Mouse (Mus musculus) small intestine, adult 2 months (tissue): Measurements from ENCODE around the gene Ccdc78.
"Not testable (repeated sequence)": the region's sequence is repeated elsewhere in the genome, so short reads cannot be mapped to it uniquely, and the experiment has no call there.

Experiments used
- CTCF ChIP-seq: fragments of 200-500 bp; IDR thresholded peaks from 2 replicates; pipeline ENCODE4 v1.5.1; 2012; ENCODE audit warnings: low read depth, mild to moderate bottlenecking, control low read depth, inconsistent platforms, low read length, moderate library complexity, mixed read lengths; ENCODE audit not compliant: insufficient replicate concordance, insufficient read length; ENCODE audit errors: extremely low read depth
- POLR2A ChIP-seq: fragments of 200-500 bp; IDR thresholded peaks from 2 replicates; pipeline ENCODE4 v1.6.1; 2012; ENCODE audit warnings: low read depth, mild to moderate bottlenecking, control low read depth, inconsistent platforms, low read length, moderate library complexity

GRCm38 (mm10) chr17:25741471-25741870 is 44.9 kb upstream of the Ccdc78 start:
- TF ChIP-seq CTCF, POLR2A: not testable (repeated sequence)
